Mouse (Mus musculus) forebrain, postnatal 0 days (tissue): ENCODE measurements around the gene Hist1h4j. TPM values are rescaled to one million over a fixed set of nuclear protein-coding genes. Genes with fewer than 3 reads are reported as not detected.
A peak's percentile ranks its signal among the peaks of the same experiment; 100 is the strongest.
"Not testable (repeated sequence)": the region's sequence is repeated elsewhere in the genome, so short reads cannot be mapped to it uniquely, and the experiment has no call there.

Experiments used
- ATAC-seq: fragments of 200-750 bp; cut with Nextera tagmentation; 2 replicates; pipeline ENCODE4 v1.8.0; 2017; ENCODE audit warnings: mild to moderate bottlenecking, moderate library complexity
- DNase-seq: peaks from one replicate; pipeline ENCODE4 v3.0.0-alpha.2; 2015
- H3K27ac ChIP-seq: fragments of 300-500 bp; sonication (generic); 2 replicates; pipeline ENCODE4 v1.5.1; 2014; ENCODE audit warnings: low read depth, mild to moderate bottlenecking, antibody characterized with exemption, low read length, moderate library complexity, mixed read lengths
- H3K27me3 ChIP-seq: fragments of 300-500 bp; sonication (generic); 2 replicates; pipeline ENCODE4 v1.6.1; 2014; ENCODE audit warnings: mild to moderate bottlenecking, low read length, mixed read lengths; ENCODE audit not compliant: insufficient read depth
- H3K36me3 ChIP-seq: fragments of 300-500 bp; sonication (generic); 2 replicates; pipeline ENCODE4 v1.6.1; 2014; ENCODE audit warnings: mild to moderate bottlenecking, moderate library complexity; ENCODE audit not compliant: insufficient read depth
- H3K4me1 ChIP-seq: fragments of 300-500 bp; sonication (generic); 2 replicates; pipeline ENCODE4 v1.6.1; 2014; ENCODE audit warnings: antibody characterized with exemption; ENCODE audit not compliant: insufficient read depth
- H3K4me2 ChIP-seq: fragments of 300-500 bp; sonication (generic); 2 replicates; pipeline ENCODE4 v1.6.1; 2014; ENCODE audit warnings: low read depth, mild to moderate bottlenecking, moderate library complexity
- H3K4me3 ChIP-seq: fragments of 300-500 bp; sonication (generic); 2 replicates; pipeline ENCODE4 v1.5.1; 2014; ENCODE audit warnings: low read depth, low read length, mixed read lengths
- H3K9ac ChIP-seq: fragments of 300-500 bp; sonication (generic); 2 replicates; pipeline ENCODE4 v1.6.1; 2014; ENCODE audit warnings: mild to moderate bottlenecking
- H3K9me3 ChIP-seq: fragments of 300-500 bp; sonication (generic); 2 replicates; pipeline ENCODE4 v1.6.1; 2016; ENCODE audit warnings: low read length
- CTCF ChIP-seq: sonication (generic); IDR thresholded peaks from 2 replicates; pipeline ENCODE4 v1.5.1; 2016; ENCODE audit warnings: antibody characterized with exemption, control low read depth, low read depth
- WGBS: fragments of 180-500 bp; shearing (Covaris S2); extraction: QIAGEN DNeasy Blood & Tissue Kit; methylation state at CpG from one replicate; pipeline ENCODE4 v1.1.7; 2014; 5-methylcytosine and 5-hydroxymethylcytosine counted together
- polyA plus RNA-seq: library from polyadenylated mRNA; unstranded; fragments of >200 nt; fragmentation: Nextera tagmentation; extraction: Ambion mirVana; gene quantifications from 2 replicates; pipeline ENCODE4 v1.2.1, GENCODE M21; 2015
- total RNA-seq: library from RNA; depleted of rRNA; stranded (reverse); fragments of >200 nt; gene quantifications from 2 replicates; pipeline ENCODE4 v1.2.3, GENCODE M21; 2014

Gene Hist1h4j
- total and polyA plus RNA-seq, 2 experiments from 2014 or later = 307 TPM; not detected in 1

DNA sequence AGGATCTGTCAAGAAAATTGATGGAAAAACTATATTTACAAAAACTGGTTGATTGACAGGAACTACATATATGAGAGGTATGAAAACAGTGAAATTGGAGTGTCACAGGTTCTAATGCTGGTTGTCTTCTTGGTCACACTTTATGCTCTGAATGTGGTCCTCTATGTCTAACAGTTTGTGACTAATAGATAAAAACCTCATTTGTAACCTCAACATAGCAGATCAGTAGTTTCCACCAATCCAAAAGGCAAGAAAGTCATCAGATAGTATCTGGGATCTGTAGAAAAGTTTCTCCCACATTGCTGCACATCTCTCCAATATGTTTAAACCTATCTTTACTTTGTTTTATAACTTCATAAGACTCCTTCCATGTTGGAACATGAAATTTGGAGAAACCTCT is 16.6 kb downstream of the Hist1h4j start:
- ATAC-seq = no peak
- DNase-seq = no peak
- Histone ChIP-seq H3K4me2 (no peak overlapping the region), H3K9me3 (no peaks in the 10 kb centered on the region), H3K27ac (no peak overlapping the region), H3K36me3 (no peaks in the 10 kb centered on the region), H3K4me1 (peaks cover 18% of the 10 kb centered on the region), H3K9ac (no peak overlapping the region), H3K4me3 (no peak overlapping the region), H3K27me3 (no peaks in the 10 kb centered on the region)
- TF ChIP-seq CTCF = no peak

DNA sequence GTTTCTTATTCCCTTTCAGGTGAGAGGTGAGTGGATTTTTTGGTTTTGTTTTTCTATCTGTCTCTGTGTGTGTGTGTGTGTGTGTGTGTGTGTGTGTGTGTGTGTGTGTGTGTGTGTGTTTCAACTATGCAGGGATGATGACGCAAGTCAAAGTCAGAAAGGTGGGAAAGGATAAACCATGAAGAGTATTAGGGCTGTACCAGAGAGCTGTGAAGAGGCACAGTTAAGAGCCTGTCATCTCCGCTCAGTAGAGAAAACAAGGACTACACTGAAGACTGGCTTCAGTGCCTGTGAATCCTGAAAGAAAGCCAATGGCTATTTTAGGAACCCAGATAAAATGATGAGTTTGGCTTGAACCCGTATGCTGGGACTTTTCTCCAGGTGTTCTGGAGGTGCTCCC is 17.0 kb downstream of the Hist1h4j start:
- ATAC-seq = no peak
- Histone ChIP-seq H3K36me3 (no peaks in the 10 kb centered on the region), H3K9ac (no peak overlapping the region), H3K27ac (no peak overlapping the region), H3K4me2 (no peak overlapping the region), H3K9me3 (no peaks in the 10 kb centered on the region), H3K4me3 (no peak overlapping the region), H3K4me1 (peaks cover 18% of the 10 kb centered on the region), H3K27me3 (no peaks in the 10 kb centered on the region)
- no peak for DNase-seq
- no peak for TF ChIP-seq CTCF
- WGBS = 77% methylated on average over 3 of the region's 3 CpGs

DNA sequence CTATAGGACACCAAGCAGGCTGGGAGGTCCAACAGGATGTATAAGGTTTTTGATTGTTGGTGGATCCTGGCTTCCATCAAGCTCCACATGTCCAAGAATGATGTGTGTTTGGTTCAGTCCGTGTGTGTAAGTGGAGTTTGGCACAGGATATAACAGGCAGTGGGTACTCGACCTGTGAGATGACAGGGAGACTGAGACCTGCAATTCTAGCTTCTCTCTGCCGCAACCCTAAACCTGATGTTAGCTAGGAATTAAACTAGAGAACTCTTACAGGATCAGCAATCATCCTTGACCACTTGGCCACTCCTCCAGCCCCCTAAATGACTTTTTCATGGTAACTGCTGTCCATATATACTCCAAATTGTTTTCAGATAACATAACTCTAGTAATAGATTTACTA is 17.5 kb downstream of the Hist1h4j start:
- Histone ChIP-seq H3K9me3 (no peaks in the 10 kb centered on the region), H3K27ac (no peak overlapping the region), H3K36me3 (no peaks in the 10 kb centered on the region), H3K9ac (no peak overlapping the region), H3K27me3 (no peaks in the 10 kb centered on the region), H3K4me3 (no peak overlapping the region), H3K4me1 (peaks cover 18% of the 10 kb centered on the region), H3K4me2 (no peak overlapping the region)
- 37% methylated on average over 3 of the region's 3 CpGs for WGBS
- ATAC-seq (no peak), DNase-seq (no peak)
- TF ChIP-seq CTCF = no peak

DNA sequence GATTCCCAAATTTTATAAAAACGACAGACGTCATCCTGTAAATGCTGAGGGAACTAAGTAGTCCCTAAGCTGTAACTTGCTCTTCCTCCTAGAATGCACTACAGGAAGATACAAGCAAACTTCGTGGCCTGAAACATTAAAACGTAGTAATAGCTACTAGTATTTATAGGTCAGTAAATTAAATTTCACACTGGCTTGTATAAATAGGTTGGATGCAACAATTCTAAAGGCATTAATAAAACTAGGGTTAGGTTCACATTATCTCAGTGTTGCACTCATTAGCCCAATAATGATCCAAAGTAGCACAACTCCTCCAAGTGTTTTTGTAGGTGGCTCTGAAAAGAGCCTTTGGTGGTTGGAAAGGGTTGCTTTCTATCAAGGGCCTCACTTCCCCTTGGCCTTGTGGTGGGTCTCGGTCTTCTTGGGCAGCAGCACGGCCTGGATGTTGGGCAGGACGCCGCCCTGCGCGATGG is 18.2 kb downstream of the Hist1h4j start:
- peak overlapping the region; percentile 87 for H3K27ac ChIP-seq
- WGBS = 9% methylated on average over 10 of the region's 10 CpGs
- no peaks in the 10 kb centered on the region for H3K27me3 ChIP-seq
- ATAC-seq = no peak
- H3K9me3 ChIP-seq = no peaks in the 10 kb centered on the region
- peaks cover 18% of the 10 kb centered on the region for H3K4me1 ChIP-seq
- DNase-seq = peak; percentile 25
- H3K9ac ChIP-seq = peak overlapping the region; percentile 56
- peak overlapping the region; percentile 43 for H3K4me3 ChIP-seq
- TF ChIP-seq CTCF = no peak
- H3K36me3 ChIP-seq = no peaks in the 10 kb centered on the region
- H3K4me2 ChIP-seq = peak overlapping the region; percentile 68

DNA sequence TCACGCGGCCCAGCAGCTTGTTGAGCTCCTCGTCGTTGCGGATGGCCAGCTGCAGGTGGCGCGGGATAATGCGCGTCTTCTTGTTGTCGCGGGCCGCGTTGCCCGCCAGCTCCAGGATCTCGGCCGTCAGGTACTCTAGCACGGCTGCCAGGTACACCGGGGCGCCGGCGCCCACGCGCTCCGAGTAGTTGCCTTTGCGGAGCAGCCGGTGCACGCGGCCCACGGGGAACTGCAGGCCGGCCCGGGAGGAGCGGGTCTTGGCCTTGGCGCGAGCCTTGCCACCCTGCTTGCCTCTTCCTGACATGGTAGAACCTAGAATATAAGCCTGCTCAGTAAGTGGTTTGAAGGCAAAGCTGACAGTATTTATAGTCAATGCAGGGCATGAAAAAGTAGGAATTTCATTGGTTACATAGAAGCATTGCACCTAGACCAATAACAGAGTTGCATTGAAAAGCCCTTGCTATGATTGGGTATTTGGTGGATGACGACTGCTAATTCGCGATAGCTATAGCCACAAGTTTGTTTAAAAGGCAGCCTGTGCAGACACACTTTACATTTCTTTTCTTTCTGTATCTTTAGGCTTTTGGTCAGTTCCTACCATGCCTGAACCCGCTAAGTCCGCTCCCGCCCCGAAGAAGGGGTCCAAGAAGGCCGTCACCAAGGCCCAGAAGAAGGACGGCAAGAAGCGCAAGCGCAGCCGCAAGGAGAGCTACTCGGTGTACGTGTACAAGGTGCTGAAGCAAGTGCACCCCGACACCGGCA is 18.8 kb downstream of the Hist1h4j start, which contains the start of the genes Hist1h2ak and Hist1h2bn:
Gene Hist1h2ak, minus strand, starts transcription at position 304 of the 762 bp plus-strand sequence.
Gene Hist1h2bn, plus strand, starts transcription at position 600 of the 762 bp plus-strand sequence.
- peaks cover 15% of the 10 kb centered on the region; the same call in 1 of the 2 replicates for H3K4me1 ChIP-seq
- H3K9ac ChIP-seq = peak within 1 kb of the TSS; percentile 56
- H3K9me3 ChIP-seq, H3K27me3 ChIP-seq, H3K36me3 ChIP-seq: not testable (repeated sequence)
- under 1% methylated on average over 38 of the region's 50 CpGs for WGBS
- peak within 1 kb of the TSS; percentile 87 for H3K27ac ChIP-seq
- peak; percentile 95 for ATAC-seq
- H3K4me3 ChIP-seq = peak within 1 kb of the TSS; percentile 43
- peak within 1 kb of the TSS; percentile 68 for H3K4me2 ChIP-seq
- peak; percentile 93 for DNase-seq

DNA sequence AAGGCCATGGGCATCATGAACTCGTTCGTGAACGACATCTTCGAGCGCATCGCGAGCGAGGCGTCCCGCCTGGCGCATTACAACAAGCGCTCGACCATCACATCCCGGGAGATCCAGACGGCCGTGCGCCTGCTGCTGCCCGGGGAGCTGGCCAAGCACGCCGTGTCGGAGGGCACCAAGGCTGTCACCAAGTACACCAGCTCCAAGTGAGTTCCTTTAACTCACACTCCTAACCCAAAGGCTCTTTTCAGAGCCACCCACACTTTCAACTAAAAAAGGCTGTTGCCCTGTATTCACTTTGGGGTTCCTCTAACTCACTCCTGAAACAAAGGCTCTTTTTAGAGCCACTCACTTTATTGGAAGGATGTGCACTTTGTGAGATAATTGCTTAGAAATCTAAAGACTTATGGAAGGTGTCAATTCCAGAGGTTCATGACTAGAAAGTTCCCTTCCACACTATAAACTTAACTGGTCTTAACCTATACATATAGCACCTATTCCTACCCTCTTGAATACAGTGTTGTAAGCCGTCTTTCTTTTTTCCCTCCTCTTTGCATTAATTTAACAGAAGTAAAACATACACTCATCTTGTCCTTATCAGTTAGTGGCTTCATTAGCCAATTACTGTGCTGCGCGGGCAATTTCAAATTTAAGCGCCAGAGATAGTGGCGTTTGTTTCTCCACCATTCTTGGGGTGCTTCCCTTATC is 19.6 kb downstream of the Hist1h4j start:
- not testable (repeated sequence) for H3K9me3 ChIP-seq, H3K4me1 ChIP-seq, H3K36me3 ChIP-seq, H3K27me3 ChIP-seq
- Histone ChIP-seq H3K4me2 (peak overlapping the region; percentile 68), H3K27ac (0 out of 2 replicates have a peak overlapping the region, but pooled peaks have one; percentile 23), H3K9ac (peak overlapping the region; percentile 44; the same call in 1 of the 2 replicates), H3K4me3 (peak overlapping the region; percentile 43)
- ATAC-seq = 0 out of 2 replicates have a peak, but pooled peaks have one; percentile 0
- peak; percentile 66 for DNase-seq
- WGBS = 0% methylated on average over 21 of the region's 26 CpGs

DNA sequence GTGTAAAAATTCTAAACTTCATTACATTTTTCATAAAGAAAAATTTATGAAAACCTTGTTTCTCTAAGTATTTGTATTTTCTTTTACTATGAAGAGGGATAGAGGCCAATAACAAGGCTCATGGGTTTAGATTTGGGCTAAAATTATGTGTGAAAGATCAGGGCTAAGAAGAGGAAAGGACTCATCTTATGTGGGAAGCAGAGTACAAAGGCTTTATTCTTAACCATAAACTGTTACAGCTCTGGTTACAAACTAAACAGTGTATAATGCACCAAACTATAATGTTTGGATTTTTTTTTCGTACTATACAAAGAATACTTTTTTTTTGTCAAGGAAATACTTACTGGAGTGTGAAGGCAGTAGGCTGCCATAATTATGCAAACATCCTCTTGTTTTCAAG is 20.8 kb downstream of the Hist1h4j start:
- no peak for TF ChIP-seq CTCF
- no peak overlapping the region for H3K9ac ChIP-seq
- no peaks in the 10 kb centered on the region for H3K27me3 ChIP-seq
- no peak overlapping the region for H3K4me2 ChIP-seq
- H3K27ac ChIP-seq = no peak overlapping the region
- H3K4me1 ChIP-seq = peaks cover 6% of the 10 kb centered on the region; the same call in 1 of the 2 replicates
- DNase-seq (no peak), ATAC-seq (no peak)
- no peaks in the 10 kb centered on the region for H3K9me3 ChIP-seq
- WGBS = 54% methylated on average over 1 of the region's 1 CpGs
- no peaks in the 10 kb centered on the region for H3K36me3 ChIP-seq
- H3K4me3 ChIP-seq = no peak overlapping the region
